Mouse (Mus musculus): Measurements from ENCODE around the gene Kansl1.
"Not testable (repeated sequence)": the region's sequence is repeated elsewhere in the genome, so short reads cannot be mapped to it uniquely, and the experiment has no call there.

Kansl1 gene

DNA sequence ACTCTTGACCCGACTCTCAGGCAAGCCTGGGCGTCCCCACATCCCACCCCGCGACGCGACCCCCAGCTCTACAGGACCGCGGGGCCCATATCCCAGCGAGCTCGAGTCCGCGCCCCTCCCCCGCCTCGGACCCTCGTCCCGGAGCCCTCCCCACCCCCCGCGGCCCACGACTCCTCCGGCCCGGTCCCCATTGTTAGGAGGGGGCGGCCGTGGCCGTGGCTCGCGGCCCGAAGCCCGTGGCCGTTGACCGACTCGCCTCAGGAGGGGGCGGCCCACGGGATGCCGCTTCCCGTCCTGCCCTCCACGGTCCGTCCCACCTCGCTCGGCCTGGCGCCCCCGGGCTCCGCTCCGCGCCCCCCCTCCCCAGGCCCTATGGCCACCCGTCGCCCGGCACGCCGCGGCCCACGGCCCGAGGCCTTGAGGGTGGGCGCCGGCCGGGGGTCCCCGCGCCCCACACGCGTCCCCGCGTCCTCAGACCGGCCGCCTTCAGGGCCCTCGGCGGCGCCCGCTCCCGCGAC, at the start of gene Kansl1:
Gene Kansl1, minus strand, starts transcription at position 111 of the 518 bp plus-strand sequence.
- CTCF ChIA-PET: interaction anchor here (0.7 to 1.8 kb wide), 2 partner anchors 153 to 170 kb away, joined by 3 to 4 read pairs; no protein-coding TSS in a partner anchor

- CTCF ChIA-PET: interaction anchor here (0.5 kb wide), 1 partner anchor 693 kb away, joined by 4 read pairs; no protein-coding TSS in a partner anchor
Measured at GRCm38 (mm10) chr11:104512436-104512835, 43.8 kb upstream of the Kansl1 start.

GRCm38 (mm10) chr11:104510606-104511005, 41.9 kb upstream of the Kansl1 start:
- CTCF ChIA-PET: no interaction called here

DNA sequence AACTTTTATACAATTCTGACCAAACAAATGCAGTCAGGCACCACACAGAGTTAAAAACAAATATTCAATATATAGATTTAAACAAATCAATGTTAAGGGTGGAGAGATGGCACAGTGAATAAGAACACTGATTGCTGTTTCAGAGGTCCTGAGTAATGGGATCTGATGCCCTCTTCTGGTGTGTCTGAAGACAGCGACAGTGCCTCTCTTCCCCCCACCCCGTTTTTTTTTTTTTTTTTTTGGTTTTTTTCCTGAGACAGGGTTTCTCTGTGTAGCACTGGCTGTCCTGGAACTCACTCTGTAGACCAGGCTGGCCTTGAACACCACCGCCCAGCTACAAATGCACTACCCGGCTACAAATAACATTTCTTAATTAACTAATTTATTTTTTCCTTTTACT, 39.8 kb upstream of the Kansl1 start:
- CTCF ChIA-PET: no interaction called here

- CTCF ChIA-PET: no interaction called here
Measured at GRCm38 (mm10) chr11:104488292-104488691, 19.6 kb upstream of the Kansl1 start.

DNA sequence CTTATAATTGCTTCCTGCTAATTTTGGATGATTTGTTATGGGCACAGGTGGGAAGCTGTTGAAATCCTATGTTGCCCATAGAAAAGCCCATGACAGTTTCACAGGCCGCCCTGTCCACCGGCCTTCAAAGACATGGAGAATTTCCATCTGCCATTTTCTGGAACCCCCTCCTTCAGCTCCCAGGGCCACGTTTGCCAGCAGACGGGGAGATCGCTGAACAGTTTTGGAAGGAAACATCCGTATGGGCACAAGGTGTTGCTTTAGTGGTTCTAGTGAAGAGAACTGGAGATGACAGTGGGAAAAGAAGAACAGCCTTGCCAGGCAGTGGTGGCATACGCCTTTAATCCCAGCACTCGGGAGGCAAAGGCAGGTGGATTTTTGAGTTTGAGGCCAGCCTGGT, 13.3 kb upstream of the Kansl1 start:
- CTCF ChIA-PET: no interaction called here

GRCm38 (mm10) chr11:104479505-104479904, 10.8 kb upstream of the Kansl1 start:
- CTCF ChIA-PET: no interaction called here

DNA sequence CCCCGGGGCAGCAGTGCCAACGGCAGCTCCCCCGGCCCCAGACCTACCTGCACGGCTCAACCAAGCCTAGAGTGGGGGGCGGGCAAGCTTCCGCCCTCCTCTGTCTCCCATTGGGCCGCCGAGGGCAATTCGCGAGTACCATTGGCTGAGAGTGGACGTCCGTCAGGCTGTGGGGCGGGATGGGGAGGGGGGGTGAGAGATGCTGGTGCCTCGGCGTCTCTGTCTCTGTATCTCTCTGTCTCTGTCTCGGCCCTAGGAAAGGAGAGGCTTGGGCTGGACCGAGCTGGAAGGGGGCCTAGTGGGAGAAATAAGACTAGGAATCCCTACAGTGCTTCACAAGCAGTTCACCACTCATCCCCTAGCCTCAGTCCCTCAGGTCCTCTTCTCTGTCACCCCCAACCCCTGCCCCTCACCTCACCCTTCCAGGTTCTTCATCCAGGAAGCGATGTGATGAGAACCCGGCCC, 742 bp upstream of the Kansl1 start:
- CTCF ChIA-PET: interaction anchor here (0.7 kb wide), 1 partner anchor 171 kb away, joined by 3 read pairs; no protein-coding TSS in a partner anchor

DNA sequence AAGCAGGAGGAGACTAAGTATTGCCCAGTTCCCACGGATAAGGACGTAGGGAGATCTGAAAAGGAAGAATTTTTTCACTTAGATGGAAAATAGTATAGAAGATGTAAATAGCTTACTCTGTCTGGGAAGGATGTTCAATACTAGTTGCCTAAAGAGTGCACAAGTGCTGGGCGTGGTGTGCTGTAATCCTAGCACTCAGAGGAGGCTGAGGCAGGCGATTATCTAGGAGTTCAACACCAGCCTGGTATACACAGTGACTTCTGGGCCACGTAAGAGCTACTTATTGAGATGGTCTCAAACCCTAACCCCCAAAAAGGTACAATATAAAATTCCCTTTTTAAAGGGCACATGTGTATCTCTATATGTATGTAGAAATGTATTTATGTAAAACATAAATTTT, 963 bp downstream of the Kansl1 start:
- CTCF ChIA-PET: interaction anchor here (0.6 to 1.8 kb wide), 3 partner anchors 152 to 1205 kb away, joined by 3 to 5 read pairs (median 4); no protein-coding TSS in a partner anchor

DNA sequence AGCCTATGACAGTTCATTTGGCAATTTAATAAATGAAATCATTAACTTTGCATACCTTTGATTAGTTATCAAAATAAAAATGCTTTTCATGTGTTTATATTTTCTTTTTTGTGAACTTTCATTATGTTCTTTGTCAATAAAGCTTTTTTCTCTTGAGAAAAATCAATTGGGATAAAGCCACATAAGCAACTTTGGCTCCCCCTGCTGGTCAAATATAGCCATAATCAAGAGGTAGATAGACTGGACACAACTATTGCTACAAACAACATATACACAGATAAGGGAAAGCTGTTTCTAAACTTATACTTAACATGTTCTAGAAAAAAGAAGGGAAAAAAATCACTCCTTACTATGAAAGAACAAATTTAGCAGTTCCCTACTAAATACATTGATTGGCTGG, 7.1 kb downstream of the Kansl1 start:
- CTCF ChIA-PET: interaction anchor here (0.5 to 0.7 kb wide), 4 partner anchors 25 to 1089 kb away, joined by 3 to 5 read pairs (median 3); no protein-coding TSS in a partner anchor

- CTCF ChIA-PET: interaction anchor here (0.6 to 1.2 kb wide), 2 partner anchors 15 to 143 kb away, joined by 3 read pairs; no protein-coding TSS in a partner anchor
Measured at GRCm38 (mm10) chr11:104459671-104460070, 9.0 kb downstream of the Kansl1 start.

DNA sequence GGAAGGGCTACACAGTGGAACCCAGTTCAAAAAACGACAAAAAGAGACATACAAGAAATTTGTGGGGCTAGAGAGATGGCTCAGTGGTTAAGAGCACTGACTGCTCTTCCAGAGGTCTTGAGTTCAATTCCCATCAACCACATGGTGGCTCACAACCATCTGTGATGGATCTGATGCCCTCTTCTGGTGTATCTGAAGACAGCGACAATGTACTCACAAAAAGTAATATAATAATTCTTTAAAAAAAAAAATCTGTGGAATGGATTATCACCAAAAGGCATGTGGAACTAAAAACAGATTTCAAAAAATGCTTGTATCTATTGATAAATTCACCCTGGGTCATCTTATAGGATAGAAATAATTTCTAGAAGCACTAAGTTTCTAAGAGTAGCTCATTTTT, 10.2 kb downstream of the Kansl1 start:
- CTCF ChIA-PET: interaction anchor here (1.0 kb wide), 1 partner anchor 62 kb away, joined by 3 read pairs; no protein-coding TSS in a partner anchor

DNA sequence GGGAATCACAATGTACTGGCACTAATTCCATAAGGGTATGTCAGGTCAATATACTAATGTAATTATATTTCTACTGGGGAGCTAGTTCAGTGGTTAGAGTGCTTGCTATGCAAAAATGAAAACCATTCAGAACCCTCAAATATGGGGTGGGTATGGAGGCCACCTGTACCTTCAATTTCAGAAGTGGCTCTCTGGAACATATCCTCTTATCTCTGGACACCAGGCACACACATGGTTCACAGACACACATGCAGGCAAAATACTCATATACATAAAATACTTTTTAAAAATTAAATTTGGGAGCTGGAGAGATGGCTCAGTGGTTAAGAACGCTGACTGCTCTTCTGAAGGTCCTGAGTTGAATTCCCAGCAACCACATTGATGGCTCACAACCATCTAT, 16.0 kb downstream of the Kansl1 start:
- CTCF ChIA-PET: interaction anchor here (0.6 kb wide), 2 partner anchors 80 to 178 kb away, joined by 3 to 6 read pairs; no protein-coding TSS in a partner anchor

DNA sequence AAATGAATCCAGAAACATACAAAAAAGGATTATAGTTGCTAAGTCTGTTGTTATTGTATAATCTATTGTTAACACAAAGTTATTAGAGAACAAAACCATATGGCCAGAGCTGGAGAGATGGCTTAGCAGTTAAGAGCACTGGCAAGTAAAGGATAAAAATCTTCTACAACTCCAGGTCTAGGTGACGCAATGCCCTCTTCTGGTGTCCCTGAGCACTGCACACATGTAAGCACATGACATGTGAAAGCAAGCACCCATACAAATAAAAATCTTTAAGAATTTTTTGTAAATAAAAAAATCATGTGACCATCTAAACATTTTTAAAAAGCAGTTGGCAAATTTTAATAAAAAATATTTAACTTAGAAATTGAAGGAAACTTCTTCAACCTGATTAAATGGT, 17.4 kb downstream of the Kansl1 start:
- CTCF ChIA-PET: no interaction called here

- CTCF ChIA-PET: not testable (repeated sequence)
Measured at GRCm38 (mm10) chr11:104448499-104448898, 20.2 kb downstream of the Kansl1 start.

DNA sequence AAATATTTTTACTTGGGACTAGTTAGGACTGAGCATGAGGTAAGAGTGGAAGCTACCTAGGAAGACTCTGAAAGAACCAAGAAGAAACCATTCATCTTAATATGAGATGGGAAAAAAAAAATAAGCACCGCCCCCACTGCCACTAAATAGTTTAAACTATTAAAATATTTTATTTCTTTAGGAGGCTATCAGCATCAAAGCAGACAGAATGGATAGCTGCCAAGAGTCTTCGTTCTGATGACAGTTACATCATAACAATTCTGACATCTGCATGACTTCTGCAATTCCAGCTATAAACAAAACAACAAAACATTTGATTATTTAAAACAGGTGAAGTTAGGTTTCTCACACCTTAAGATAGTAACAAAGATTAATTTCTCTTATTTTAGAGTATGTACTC, 23.1 kb downstream of the Kansl1 start:
- CTCF ChIA-PET: interaction anchor here (0.6 to 0.7 kb wide), 2 partner anchors 14 to 108 kb away, joined by 3 to 4 read pairs; no protein-coding TSS in a partner anchor

GRCm38 (mm10) chr11:104445044-104445443, 23.6 kb downstream of the Kansl1 start:
- CTCF ChIA-PET: interaction anchor here (0.7 kb wide), 1 partner anchor 14 kb away, joined by 3 read pairs; no protein-coding TSS in a partner anchor

DNA sequence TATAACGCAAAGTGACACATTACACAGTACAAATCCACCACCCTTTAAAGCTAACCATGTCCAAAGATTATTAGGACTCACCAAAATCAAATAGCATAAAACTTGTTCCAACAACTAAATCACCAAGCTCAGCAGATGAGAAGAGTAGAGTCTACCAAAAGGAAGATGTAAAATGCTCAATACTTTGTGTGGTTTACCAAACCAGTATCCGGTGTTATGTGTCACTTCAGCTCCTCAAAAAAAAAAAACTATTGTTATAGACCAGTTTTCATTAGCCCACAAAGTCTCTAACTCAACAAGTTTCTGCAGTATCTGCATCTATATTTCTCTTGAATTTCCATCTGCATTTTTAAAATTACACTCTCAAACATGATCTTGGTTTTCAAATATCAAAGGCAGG, 25.3 kb downstream of the Kansl1 start:
- CTCF ChIA-PET: interaction anchor here (1.6 kb wide), 1 partner anchor 14 kb away, joined by 3 read pairs; no protein-coding TSS in a partner anchor

DNA sequence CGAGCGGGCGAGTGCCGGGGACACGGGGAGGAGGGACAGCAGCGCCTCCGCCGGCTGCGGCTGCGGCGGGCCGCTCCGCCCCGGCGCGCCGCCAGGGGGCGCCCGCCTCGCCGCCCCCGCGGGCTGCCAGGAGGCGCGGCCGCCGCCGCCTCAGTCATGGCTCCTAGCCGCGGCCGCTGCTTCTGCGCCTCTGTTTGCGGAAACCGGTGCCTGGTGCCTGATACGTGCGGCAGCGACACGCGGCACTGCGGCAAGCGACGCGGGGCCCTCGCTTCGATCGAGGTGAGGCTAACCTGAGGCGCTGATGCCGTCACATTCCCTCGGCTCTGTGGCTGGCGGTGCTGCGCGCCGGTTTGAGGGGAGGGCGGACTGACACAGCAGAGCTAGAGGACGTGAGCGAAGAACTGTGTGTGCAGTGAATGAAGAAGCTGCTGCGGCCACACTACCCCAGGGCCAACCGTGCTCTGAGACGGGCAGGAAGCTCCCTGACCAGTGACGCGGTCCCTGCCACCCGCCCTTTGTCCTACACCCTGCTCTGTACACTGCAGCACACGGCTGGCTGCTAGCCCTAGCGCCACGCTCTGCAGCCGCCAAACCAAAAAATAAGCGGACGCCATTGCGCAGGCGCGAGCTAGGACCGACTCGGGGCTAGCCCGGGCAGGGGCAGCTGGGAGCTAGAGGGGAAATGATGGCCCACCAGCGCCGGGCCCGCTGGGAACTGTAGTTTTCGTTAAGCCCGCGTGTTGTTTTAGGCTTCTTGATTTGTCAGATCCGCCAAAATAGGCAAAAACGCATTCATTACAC, 26.1 kb downstream of the Kansl1 start:
- CTCF ChIA-PET: interaction anchor here (1.6 kb wide), 1 partner anchor 13 kb away, joined by 3 read pairs; no protein-coding TSS in a partner anchor

- CTCF ChIA-PET: interaction anchor here (0.7 to 1.6 kb wide), 2 partner anchors 12 to 30 kb away, joined by 3 to 7 read pairs; no protein-coding TSS in a partner anchor
Measured at GRCm38 (mm10) chr11:104441475-104442332, 27.0 kb downstream of the Kansl1 start.

All from spleen, embryonic (tissue).